Mouse (Mus musculus): ENCODE data around the gene 4932415D10Rik.

DNA sequence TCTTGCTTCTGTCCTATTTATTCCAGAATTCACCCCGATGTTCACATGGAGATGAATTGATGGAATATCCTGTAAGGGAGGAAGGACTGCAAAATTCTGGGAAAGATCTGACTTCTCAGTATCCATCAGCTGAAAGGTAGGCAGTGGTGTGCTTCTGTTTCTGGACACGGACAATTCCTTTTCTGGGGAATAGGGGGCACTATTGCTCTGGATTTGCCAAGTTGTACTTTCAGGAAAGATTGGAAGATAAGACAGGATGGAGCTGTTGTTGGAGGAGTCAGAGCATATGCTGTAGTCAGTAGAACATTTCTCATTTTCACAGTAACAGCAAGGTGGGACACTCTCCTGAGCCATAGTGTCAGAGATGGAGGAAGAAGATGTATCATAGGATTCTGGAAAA, 19.9 kb downstream of the 4932415D10Rik start:
- TF ChIP-seq CTCF (conservative IDR thresholded peaks at IDR 0.05; ENCODE audit: insufficient read depth, insufficient read length, low read depth, low read length) (no peak), POLR2A (IDR thresholded peaks at IDR 0.05; ENCODE audit: low read depth, low read length) (no peak)
